Mouse (Mus musculus) liver, postnatal 0 days (tissue): ENCODE data around the gene Plg.

ENCODE experiments used
- CTCF ChIP-seq: sonication (generic); IDR thresholded peaks from 2 replicates; pipeline ENCODE4 v1.5.1; 2016; ENCODE audit warnings: antibody characterized with exemption, low read depth
- EP300 ChIP-seq: IDR thresholded peaks from 2 replicates; pipeline ENCODE4 v1.6.1; 2016; ENCODE audit warnings: antibody characterized with exemption, low read depth, mild to moderate bottlenecking

DNA sequence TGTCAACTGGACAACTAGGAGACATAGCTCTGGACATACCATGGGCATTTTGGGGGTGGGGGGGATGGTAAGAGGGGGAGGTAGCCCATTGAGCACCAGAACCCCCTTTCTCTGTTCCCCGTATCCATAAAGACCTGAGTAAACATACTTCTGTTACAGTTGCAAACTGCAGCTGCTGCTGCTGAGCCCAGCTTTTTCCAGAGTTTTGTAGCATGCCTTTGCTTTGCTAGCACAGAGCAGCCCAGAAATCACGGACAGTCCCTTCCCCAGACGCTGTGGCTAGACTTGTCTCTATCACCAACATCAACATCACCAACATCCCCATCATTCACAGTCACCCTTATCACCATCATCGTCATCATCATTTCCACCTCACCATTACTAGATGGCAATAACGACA lies 37.3 kb downstream of the Plg start:
- TF ChIP-seq CTCF: no peak
- no peak for TF ChIP-seq EP300
